Mouse (Mus musculus): ENCODE data around the gene Arhgef3.

- no peak for TF ChIP-seq EP300 (IDR thresholded peaks at IDR 0.05; ENCODE audit: low read depth)
- no peak for TF ChIP-seq CTCF (IDR thresholded peaks at IDR 0.05; ENCODE audit: low read depth)
Measured at GRCm38 (mm10) chr14:27131521-27131920, 16.8 kb downstream of the Arhgef3 start.
